Mouse (Mus musculus) embryonic facial prominence, embryonic 10.5 days (tissue): ENCODE measurements around the gene Gm2012. TPM values are rescaled to one million over a fixed set of nuclear protein-coding genes. Genes with fewer than 3 reads are reported as not detected.
"Not testable (repeated sequence)": the region's sequence is repeated elsewhere in the genome, so short reads cannot be mapped to it uniquely, and the experiment has no call there.

ENCODE experiments used
- DNase-seq: peaks from one replicate; pipeline ENCODE4 v3.0.0-alpha.2; 2017; ENCODE audit warnings: low spot score
- H3K27ac ChIP-seq: fragments of 300-500 bp; sonication (generic); replicated peaks from 2 replicates; pipeline ENCODE4 v1.5.1; 2016; ENCODE audit warnings: mild to moderate bottlenecking
- H3K27me3 ChIP-seq: fragments of 300-500 bp; sonication (generic); replicated peaks from 2 replicates; pipeline ENCODE4 v1.6.1; 2016; ENCODE audit warnings: low read depth, mild to moderate bottlenecking; ENCODE audit not compliant: poor library complexity, severe bottlenecking
- H3K36me3 ChIP-seq: fragments of 300-500 bp; sonication (generic); replicated peaks from 2 replicates; pipeline ENCODE4 v1.6.1; 2016; ENCODE audit warnings: mild to moderate bottlenecking, moderate library complexity
- H3K4me1 ChIP-seq: fragments of 300-500 bp; sonication (generic); 2 replicates; pipeline ENCODE4 v1.6.1; 2016
- H3K4me3 ChIP-seq: fragments of 300-500 bp; sonication (generic); 2 replicates; pipeline ENCODE4 v1.5.1; 2016; ENCODE audit warnings: mild to moderate bottlenecking, moderate library complexity
- H3K9me3 ChIP-seq: fragments of 300-500 bp; sonication (generic); 2 replicates; pipeline ENCODE4 v1.6.1; 2016; ENCODE audit warnings: mild to moderate bottlenecking
- WGBS: fragments of 180-500 bp; shearing (Covaris S2); methylation state at CpG from one replicate; pipeline ENCODE4 v1.1.7; 2016; 5-methylcytosine and 5-hydroxymethylcytosine counted together
- microRNA-seq: library from miRNA; unstranded; fragments of <30 nt; microRNA quantifications from one replicate; pipeline ENCODE4, GENCODE M21; 2017
- polyA plus RNA-seq: library from polyadenylated mRNA; unstranded; fragments of >200 nt; fragmentation: Nextera tagmentation; extraction: Ambion mirVana; gene quantifications from 2 replicates; pipeline ENCODE4 v1.2.1, GENCODE M21; 2016

Gene Gm2012
- not detected in 2 replicates for polyA plus RNA-seq

- not testable (repeated sequence) for H3K9me3 ChIP-seq, H3K27ac ChIP-seq, H3K4me1 ChIP-seq, H3K27me3 ChIP-seq, DNase-seq, H3K4me3 ChIP-seq, H3K36me3 ChIP-seq
- 93% methylated on average over 1 of the region's 5 CpGs for WGBS
These were observed at the start of gene Gm2012 for GRCm38 (mm10) chrX:26231255-26231654. TSS of gene Gm2012 (minus strand) at chrX:26231355.

GRCm38 (mm10) chrX:26159146-26159545, 72.0 kb downstream of the Gm2012 start:
- H3K4me1 ChIP-seq, H3K9me3 ChIP-seq, DNase-seq, H3K27ac ChIP-seq, H3K4me3 ChIP-seq, H3K36me3 ChIP-seq, H3K27me3 ChIP-seq: not testable (repeated sequence)
- WGBS: 79% methylated on average over 12 of the region's 12 CpGs

Small RNA genes lying within 50 kb of the gene (microRNA-seq; reads per million reads assigned to microRNA genes)
- not detected for gene Gm26302

Other genes with a start within 250 kb of the Gm2012 start
- not detected in 2 replicates for gene Gm5168, start 180.3 kb downstream of the Gm2012 start, polyA plus RNA-seq
- not detected in 2 replicates for gene Gm2030, start 78.7 kb upstream of the Gm2012 start, polyA plus RNA-seq